Mouse (Mus musculus) hindbrain, embryonic 11.5 days (tissue): ENCODE measurements around the gene Rarg. TPM values are rescaled to one million over a fixed set of nuclear protein-coding genes. Genes with fewer than 3 reads are reported as not detected.

Experiments used
- ATAC-seq: fragments of 200-750 bp; cut with Nextera tagmentation; 2 replicates; pipeline ENCODE4 v1.8.0; 2017; ENCODE audit warnings: mild to moderate bottlenecking, moderate TSS enrichment, moderate library complexity; ENCODE audit not compliant: low FRiP score
- DNase-seq: peaks from one replicate; pipeline ENCODE4 v3.0.0-alpha.2; 2015; ENCODE audit warnings: low spot score
- H3K27ac ChIP-seq: fragments of 300-500 bp; sonication (generic); 2 replicates; pipeline ENCODE4 v1.5.1; 2014; ENCODE audit warnings: mild to moderate bottlenecking, low read depth, low read length
- H3K27me3 ChIP-seq: fragments of 300-500 bp; sonication (generic); 2 replicates; pipeline ENCODE4 v1.6.1; 2014; ENCODE audit warnings: mild to moderate bottlenecking, low read length, moderate library complexity, mixed read lengths; ENCODE audit not compliant: control insufficient read depth, insufficient read depth
- H3K36me3 ChIP-seq: fragments of 300-500 bp; sonication (generic); 2 replicates; pipeline ENCODE4 v1.6.1; 2014; ENCODE audit warnings: mild to moderate bottlenecking, low read length, moderate library complexity, mixed read lengths; ENCODE audit not compliant: control insufficient read depth, insufficient read depth
- H3K4me1 ChIP-seq: fragments of 300-500 bp; sonication (generic); replicated peaks from 2 replicates; pipeline ENCODE4 v1.6.1; 2014; ENCODE audit warnings: low read length, mixed read lengths; ENCODE audit not compliant: control insufficient read depth, insufficient read depth
- H3K4me2 ChIP-seq: fragments of 300-500 bp; sonication (generic); replicated peaks from 2 replicates; pipeline ENCODE4 v1.6.1; 2014; ENCODE audit warnings: mild to moderate bottlenecking, low read depth, low read length
- H3K4me3 ChIP-seq: fragments of 300-500 bp; sonication (generic); 2 replicates; pipeline ENCODE4 v1.5.1; 2014; ENCODE audit warnings: low read depth, low read length
- H3K9ac ChIP-seq: fragments of 300-500 bp; sonication (generic); 2 replicates; pipeline ENCODE4 v1.6.1; 2014; ENCODE audit warnings: low read depth, low read length
- H3K9me3 ChIP-seq: fragments of 300-500 bp; sonication (generic); 2 replicates; pipeline ENCODE4 v1.6.1; 2016; ENCODE audit warnings: low read length; ENCODE audit not compliant: control insufficient read depth
- WGBS: fragments of 180-500 bp; shearing (Covaris S2); extraction: QIAGEN DNeasy Blood & Tissue Kit; methylation state at CpG from one replicate; pipeline ENCODE4 v1.1.7; 2014; 5-methylcytosine and 5-hydroxymethylcytosine counted together
- polyA plus RNA-seq: library from polyadenylated mRNA; unstranded; fragments of >200 nt; fragmentation: Nextera tagmentation; extraction: Ambion mirVana; gene quantifications from 2 replicates; pipeline ENCODE4 v1.2.1, GENCODE M21; 2014

Gene Rarg
- polyA plus RNA-seq, 1 experiment from 2014 or later = 20.3 TPM

- Histone ChIP-seq H3K27ac (no peak overlapping the region), H3K9me3 (no peaks in the 10 kb centered on the region), H3K36me3 (0 out of 2 replicates have a peak, but pooled peaks cover 4% of the 10 kb centered on the region), H3K27me3 (no peaks in the 10 kb centered on the region), H3K9ac (no peak overlapping the region), H3K4me1 (peaks cover 5% of the 10 kb centered on the region; the same call in 1 of the 2 replicates), H3K4me3 (peak overlapping the region; percentile 89; the same call in 1 of the 2 replicates), H3K4me2 (no peak overlapping the region)
- ATAC-seq (no peak), DNase-seq (no peak)
- 98% methylated on average over 18 of the region's 19 CpGs for WGBS
Measured at GRCm38 (mm10) chr15:102280623-102281022, 23.3 kb upstream of the Rarg start.

- H3K4me3 ChIP-seq = peak overlapping the region; percentile 89
- H3K27me3 ChIP-seq = no peaks in the 10 kb centered on the region
- H3K36me3 ChIP-seq = 0 out of 2 replicates have a peak, but pooled peaks cover 4% of the 10 kb centered on the region
- WGBS = 30% methylated on average over 13 of the region's 13 CpGs
- H3K9ac ChIP-seq = peak overlapping the region; percentile 87
- DNase-seq = no peak
- H3K4me1 ChIP-seq = peaks cover 5% of the 10 kb centered on the region; the same call in 1 of the 2 replicates
- H3K9me3 ChIP-seq = no peaks in the 10 kb centered on the region
- peak; percentile 49; the same call in 1 of the 2 replicates for ATAC-seq
- peak overlapping the region; percentile 69 for H3K4me2 ChIP-seq
- H3K27ac ChIP-seq = peak overlapping the region; percentile 74
Measured at GRCm38 (mm10) chr15:102279783-102280520, 22.6 kb upstream of the Rarg start.

GRCm38 (mm10) chr15:102279092-102279782, 21.9 kb upstream of the Rarg start, which contains the start of gene Mfsd5:
Mfsd5 (plus strand) TSS chr15:102279454.
- Histone ChIP-seq H3K36me3 (0 out of 2 replicates have a peak, but pooled peaks cover 4% of the 10 kb centered on the region), H3K27me3 (no peaks in the 10 kb centered on the region), H3K4me1 (peaks cover 5% of the 10 kb centered on the region; the same call in 1 of the 2 replicates), H3K4me3 (peak within 1 kb of the TSS; percentile 89), H3K9me3 (no peaks in the 10 kb centered on the region), H3K27ac (peak within 1 kb of the TSS; percentile 74), H3K4me2 (peak within 1 kb of the TSS; percentile 83), H3K9ac (peak within 1 kb of the TSS; percentile 87)
- DNase-seq = peak; percentile 95
- peak; percentile 98 for ATAC-seq
- under 1% methylated on average over 65 of the region's 65 CpGs for WGBS

- no peaks in the 10 kb centered on the region for H3K9me3 ChIP-seq
- peaks cover 5% of the 10 kb centered on the region; the same call in 1 of the 2 replicates for H3K4me1 ChIP-seq
- ATAC-seq (peak; percentile 14; the same call in 1 of the 2 replicates), DNase-seq (no peak)
- H3K4me3 ChIP-seq = peak overlapping the region; percentile 89
- WGBS = 32% methylated on average over 7 of the region's 7 CpGs
- peak overlapping the region; percentile 87 for H3K9ac ChIP-seq
- H3K27me3 ChIP-seq = no peaks in the 10 kb centered on the region
- H3K4me2 ChIP-seq = peak overlapping the region; percentile 83
- H3K36me3 ChIP-seq = 0 out of 2 replicates have a peak, but pooled peaks cover 4% of the 10 kb centered on the region
- peak overlapping the region; percentile 74 for H3K27ac ChIP-seq
Measured at GRCm38 (mm10) chr15:102278726-102279091, 21.4 kb upstream of the Rarg start.

GRCm38 (mm10) chr15:102273982-102274716, 16.8 kb upstream of the Rarg start:
- Histone ChIP-seq H3K27me3 (peaks cover 7% of the 10 kb centered on the region; the same call in 1 of the 2 replicates), H3K9me3 (no peaks in the 10 kb centered on the region), H3K9ac (no peak overlapping the region), H3K36me3 (no peaks in the 10 kb centered on the region), H3K4me1 (no peaks in the 10 kb centered on the region), H3K4me2 (no peak overlapping the region), H3K27ac (no peak overlapping the region), H3K4me3 (no peak overlapping the region)
- WGBS = 67% methylated on average over 6 of the region's 6 CpGs
- DNase-seq (no peak), ATAC-seq (no peak)

GRCm38 (mm10) chr15:102271441-102271840, 14.1 kb upstream of the Rarg start:
- no peak for ATAC-seq
- H3K4me3 ChIP-seq = no peak overlapping the region
- 24% methylated on average over 3 of the region's 3 CpGs for WGBS

GRCm38 (mm10) chr15:102270274-102270960, 13.1 kb upstream of the Rarg start, which contains the start of gene Gm9918:
Gm9918 (plus strand) TSS chr15:102270563.
- H3K4me2 ChIP-seq = peak within 1 kb of the TSS; percentile 24
- no peaks in the 10 kb centered on the region for H3K36me3 ChIP-seq
- no peak for ATAC-seq
- 0 out of 2 replicates have a peak within 1 kb of the TSS, but pooled peaks have one; percentile 4 for H3K4me3 ChIP-seq
- H3K27me3 ChIP-seq = peaks cover 7% of the 10 kb centered on the region; the same call in 1 of the 2 replicates
- no peak within 1 kb of the TSS for H3K9ac ChIP-seq
- no peaks in the 10 kb centered on the region for H3K4me1 ChIP-seq
- DNase-seq = peak; percentile 16
- 6% methylated on average over 20 of the region's 21 CpGs for WGBS
- H3K9me3 ChIP-seq = no peaks in the 10 kb centered on the region
- no peak within 1 kb of the TSS for H3K27ac ChIP-seq

More at GRCm38 (mm10) chr15:102271441-102271840, 14.1 kb upstream of the Rarg start:
- Histone ChIP-seq H3K9me3 (no peaks in the 10 kb centered on the region), H3K4me1 (no peaks in the 10 kb centered on the region), H3K27ac (no peak overlapping the region), H3K27me3 (peaks cover 7% of the 10 kb centered on the region; the same call in 1 of the 2 replicates), H3K36me3 (no peaks in the 10 kb centered on the region), H3K4me2 (no peak overlapping the region; the same call in 1 of the 2 replicates), H3K9ac (no peak overlapping the region)
- no peak for DNase-seq

GRCm38 (mm10) chr15:102265548-102265947, 8.2 kb upstream of the Rarg start:
- Histone ChIP-seq H3K4me2 (no peak overlapping the region), H3K4me3 (no peak overlapping the region), H3K9ac (no peak overlapping the region), H3K36me3 (no peaks in the 10 kb centered on the region), H3K27me3 (peaks cover 3% of the 10 kb centered on the region; the same call in 1 of the 2 replicates), H3K27ac (no peak overlapping the region), H3K9me3 (no peaks in the 10 kb centered on the region), H3K4me1 (no peaks in the 10 kb centered on the region)
- no peak for ATAC-seq
- WGBS = 84% methylated on average over 5 of the region's 5 CpGs
- no peak for DNase-seq
